Mouse (Mus musculus) gastrocnemius, adult 2 months (tissue): Measurements from ENCODE around the gene Olfr211. TPM values are rescaled to one million over a fixed set of nuclear protein-coding genes. Genes with fewer than 3 reads are reported as not detected.

Experiments
- DNase-seq: peaks from one replicate; pipeline ENCODE4 v3.0.0; 2022
- H3K27ac ChIP-seq: fragments of 200-600 bp; 2 replicates; pipeline ENCODE4 v1.8.1; 2022; ENCODE audit warnings: mild to moderate bottlenecking
- H3K4me3 ChIP-seq: fragments of 200-600 bp; 2 replicates; pipeline ENCODE4 v1.8.1; 2022; ENCODE audit warnings: mild to moderate bottlenecking, moderate library complexity
- CTCF ChIP-seq: fragments of 200-600 bp; IDR thresholded peaks from 2 replicates; pipeline ENCODE4 v1.8.1; 2022; ENCODE audit warnings: antibody characterized with exemption, mild to moderate bottlenecking, moderate library complexity
- intact Hi-C: fragments of 180-260 bp; cut with DNase I; formaldehyde crosslinking; loops from one replicate; pipeline ENCODE4 v1.15.1; 2025
- total RNA-seq, 2 experiments: library from RNA; stranded (reverse); gene quantifications; 2 replicates each; pipeline ENCODE4 v1.2.3; 2021

Olfr211 gene
- total RNA-seq, 2 experiments from 2014 or later = not detected

DNA sequence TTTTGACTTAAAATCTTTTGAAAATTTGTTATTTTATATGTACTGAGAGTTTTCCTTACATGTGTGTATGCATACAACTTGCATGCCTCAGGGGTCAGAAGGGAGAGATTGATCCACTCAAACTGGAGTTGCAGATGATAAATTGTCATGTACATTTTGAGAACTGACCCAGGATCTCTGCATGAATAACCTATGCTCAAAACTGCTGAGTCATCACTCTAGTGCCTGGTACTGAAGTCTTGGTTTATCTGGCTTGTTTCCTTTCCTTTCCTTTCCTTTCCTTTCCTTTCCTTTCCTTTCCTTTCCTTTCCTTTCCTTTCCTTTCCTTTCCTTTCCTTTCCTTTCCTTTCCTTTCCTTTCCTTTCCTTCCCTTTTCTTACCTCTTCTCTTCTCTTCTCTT lies 25.9 kb downstream of the Olfr211 start:
- intact Hi-C loops = no loop called here
- no peak for TF ChIP-seq CTCF
- DNase-seq = no peak
- Histone ChIP-seq H3K27ac (no peak overlapping the region), H3K4me3 (no peak overlapping the region)

DNA sequence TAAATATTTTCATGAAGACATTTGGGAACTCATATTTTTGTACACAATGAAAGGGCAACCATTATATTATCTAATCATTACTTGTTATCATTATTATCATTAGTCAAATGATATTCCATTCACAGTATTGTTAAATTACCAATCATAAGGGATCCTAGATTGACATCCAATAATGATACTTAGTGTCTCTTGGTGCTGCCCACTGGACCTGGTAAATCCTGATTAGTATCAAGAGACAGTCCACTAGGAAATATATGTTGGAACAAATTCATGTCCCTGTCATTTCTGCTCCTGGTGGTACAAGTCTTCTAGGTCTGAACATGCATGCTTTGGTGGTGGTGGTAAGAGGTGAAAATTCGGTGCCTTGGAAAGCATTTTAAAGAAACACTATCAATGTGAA lies 49.3 kb downstream of the Olfr211 start, which contains the start of gene Olfr213:
TSS of gene Olfr213 (plus strand) at position 301 of the 400 bp plus-strand sequence.
- no peak for TF ChIP-seq CTCF

DNA sequence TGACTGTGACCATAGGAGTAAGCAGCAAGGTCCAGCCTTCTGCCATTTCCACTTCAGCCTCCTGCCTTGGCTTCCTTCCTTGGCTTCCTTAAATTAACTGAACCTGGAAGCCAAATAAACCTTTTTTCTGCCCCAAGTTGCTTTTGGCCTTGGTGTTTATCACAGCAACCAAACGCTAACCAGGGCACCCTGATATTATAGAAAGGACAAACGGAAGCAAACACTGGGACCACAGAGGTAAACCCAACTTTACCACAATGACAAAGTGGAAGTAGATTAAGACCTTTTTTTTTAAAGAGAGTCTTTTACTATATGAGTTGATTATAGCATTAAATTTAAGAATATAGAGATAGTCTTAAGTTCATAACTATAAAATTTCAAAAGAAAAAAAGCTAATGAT lies 53.6 kb downstream of the Olfr211 start:
- no peak overlapping the region for H3K27ac ChIP-seq
- no peak for DNase-seq
- H3K4me3 ChIP-seq = no peak overlapping the region
- intact Hi-C loops = no loop called here
- TF ChIP-seq CTCF = no peak

More for the DNA sequence above, 49.3 kb downstream of the Olfr211 start, which contains the start of gene Olfr213:
- intact Hi-C loops = no loop called here
- no peak for DNase-seq
- H3K27ac ChIP-seq = no peak within 1 kb of the TSS
- H3K4me3 ChIP-seq = no peak within 1 kb of the TSS

Other genes with a start within 250 kb of the Olfr211 start
- under 1 TPM; 0.59 to 0.64 TPM for gene Zfand4, start 224.9 kb upstream of the Olfr211 start, total RNA-seq
- 10 to 100 TPM; 26.8 to 31.1 TPM for gene March8, start 151.1 kb upstream of the Olfr211 start, total RNA-seq
- gene Alox5, start 27.9 kb upstream of the Olfr211 start, total RNA-seq = 1 to 10 TPM in 1 of 2 experiments, under 1 TPM in 1; 0.82 to 1.0 TPM
- under 1 TPM in 1 of 2 experiments, not detected in 1; 0.08 TPM for gene Olfr212, start 17.4 kb downstream of the Olfr211 start, total RNA-seq
- gene Olfr213, start 49.4 kb downstream of the Olfr211 start, total RNA-seq = not detected
- under 1 TPM; 0.64 to 0.71 TPM for gene Gm5580, start 62.0 kb downstream of the Olfr211 start, total RNA-seq
- not detected for gene Olfr214, start 65.1 kb downstream of the Olfr211 start, total RNA-seq
- gene Olfr215, start 95.1 kb downstream of the Olfr211 start, total RNA-seq = not detected
- gene Zfp422, start 139.9 kb downstream of the Olfr211 start, total RNA-seq = 1 to 10 TPM; 7.7 to 7.9 TPM
- gene Depp1, start 161.5 kb downstream of the Olfr211 start, total RNA-seq = 10 to 100 TPM in 1 of 2 experiments, 1 to 10 TPM in 1; 6.2 to 24.0 TPM
- 1 to 10 TPM; 1.7 to 2.3 TPM for gene Rassf4, start 184.9 kb downstream of the Olfr211 start, total RNA-seq
- under 1 TPM; 0.03 TPM for gene Tmem72, start 227.8 kb downstream of the Olfr211 start, total RNA-seq